Mouse (Mus musculus) MEL (cell line): ENCODE data around the gene Tunar. TPM values are rescaled to one million over a fixed set of nuclear protein-coding genes. Genes with fewer than 3 reads are reported as not detected.

Experiments used
- DNase-seq: peaks from one replicate; pipeline ENCODE4 v3.0.0; 2011; ENCODE audit warnings: low read depth, low spot score
- H3K27ac ChIP-seq: 2 replicates; pipeline ENCODE4 v1.5.1; 2012; ENCODE audit warnings: low read depth, mild to moderate bottlenecking, control low read depth, low read length, moderate library complexity; ENCODE audit not compliant: control insufficient read depth
- H3K27me3 ChIP-seq, 2 experiments: fragments of 150-350 bp in 1 of 2; sonication (generic) in 1 of 2; 2 replicates each; pipeline ENCODE4 v1.6.1; 2012; ENCODE audit warnings: low read length in 2 of 2, mild to moderate bottlenecking in 2 of 2, improper control_type of control experiment in 1 of 2, moderate library complexity in 1 of 2; ENCODE audit not compliant: insufficient read depth in 2 of 2, control insufficient read depth in 1 of 2
- H3K36me3 ChIP-seq, 2 experiments: 2 replicates each; pipeline ENCODE4 v1.6.1; 2012 to 2014; ENCODE audit warnings: low read length in 2 of 2, improper control_type of control experiment in 1 of 2, inconsistent platforms in 1 of 2, mild to moderate bottlenecking in 1 of 2; ENCODE audit not compliant: insufficient read depth in 2 of 2, control insufficient read depth in 1 of 2
- H3K4me1 ChIP-seq, 2 experiments: fragments of 150-350 bp in 1 of 2; sonication (generic) in 1 of 2; 2 replicates each; pipeline ENCODE4 v1.6.1; 2012; ENCODE audit warnings: low read length in 2 of 2, improper control_type of control experiment in 1 of 2, mild to moderate bottlenecking in 1 of 2; ENCODE audit not compliant: insufficient read depth in 2 of 2, control insufficient read depth in 1 of 2
- H3K4me3 ChIP-seq, 2 experiments: fragments of 150-350 bp in 1 of 2; sonication (generic) in 1 of 2; 2 replicates each; pipeline ENCODE4 v1.5.1; 2012; ENCODE audit warnings: low read depth in 2 of 2, low read length in 2 of 2, mild to moderate bottlenecking in 2 of 2, moderate library complexity in 2 of 2, control low read depth in 1 of 2, improper control_type of control experiment in 1 of 2; ENCODE audit not compliant: control insufficient read depth in 1 of 2, insufficient read depth in 1 of 2
- H3K79me2 ChIP-seq: 2 replicates; pipeline ENCODE4 v1.6.1; 2012; ENCODE audit warnings: mild to moderate bottlenecking, low read length, moderate library complexity; ENCODE audit not compliant: control insufficient read depth, poor library complexity, insufficient read depth
- H3K9ac ChIP-seq: 2 replicates; pipeline ENCODE4 v1.6.1; 2012; ENCODE audit warnings: low read depth, mild to moderate bottlenecking, control low read depth, low read length, moderate library complexity; ENCODE audit not compliant: control insufficient read depth, poor library complexity, severe bottlenecking
- H3K9me3 ChIP-seq: fragments of 150-350 bp; sonication (generic); replicated peaks from 2 replicates; pipeline ENCODE4 v1.6.1; 2012; ENCODE audit warnings: mild to moderate bottlenecking, low read length, improper control_type of control experiment, moderate library complexity; ENCODE audit not compliant: insufficient read depth
- BHLHE40 ChIP-seq: IDR thresholded peaks from 2 replicates; pipeline ENCODE4 v1.6.1; 2012; ENCODE audit warnings: low read depth, mild to moderate bottlenecking, inconsistent platforms, low read length, improper control_type of control experiment, borderline replicate concordance
- CHD1 ChIP-seq: IDR thresholded peaks from 2 replicates; pipeline ENCODE4 v1.6.1; 2012; ENCODE audit warnings: low read depth, mild to moderate bottlenecking, inconsistent platforms, low read length, improper control_type of control experiment
- CHD2 ChIP-seq: IDR thresholded peaks from 2 replicates; pipeline ENCODE4 v1.6.1; 2011; ENCODE audit warnings: low read length, improper control_type of control experiment
- E2F4 ChIP-seq: IDR thresholded peaks from 2 replicates; pipeline ENCODE4 v1.6.1; 2011; ENCODE audit warnings: low read depth, low read length, improper control_type of control experiment, borderline replicate concordance
- ETS1 ChIP-seq: IDR thresholded peaks from 2 replicates; pipeline ENCODE4 v1.6.1; 2012; ENCODE audit warnings: low read depth, mild to moderate bottlenecking, inconsistent platforms, low read length, improper control_type of control experiment, moderate library complexity
- GABPA ChIP-seq: IDR thresholded peaks from 2 replicates; pipeline ENCODE4 v1.6.1; 2012; ENCODE audit warnings: low read depth, mild to moderate bottlenecking, inconsistent platforms, low read length, improper control_type of control experiment, moderate library complexity
- MAZ ChIP-seq: IDR thresholded peaks from 2 replicates; pipeline ENCODE4 v1.6.1; 2012; ENCODE audit warnings: low read depth, mild to moderate bottlenecking, inconsistent platforms, low read length, improper control_type of control experiment
- MXI1 ChIP-seq: IDR thresholded peaks from 2 replicates; pipeline ENCODE4 v1.6.1; 2011; ENCODE audit warnings: mild to moderate bottlenecking, low read depth, low read length, improper control_type of control experiment
- POLR2AphosphoS5 ChIP-seq: IDR thresholded peaks from 2 replicates; pipeline ENCODE4 v1.6.1; 2012; ENCODE audit warnings: low read depth, borderline replicate concordance, mild to moderate bottlenecking, inconsistent platforms, low read length, moderate library complexity, mixed read lengths
- RAD21 ChIP-seq: IDR thresholded peaks from 2 replicates; pipeline ENCODE4 v1.6.1; 2011; ENCODE audit warnings: mild to moderate bottlenecking, low read depth, low read length, improper control_type of control experiment
- SIN3A ChIP-seq: IDR thresholded peaks from 2 replicates; pipeline ENCODE4 v1.6.1; 2012; ENCODE audit warnings: low read length, improper control_type of control experiment, inconsistent platforms
- SMC3 ChIP-seq: IDR thresholded peaks from 2 replicates; pipeline ENCODE4 v1.6.1; 2011; ENCODE audit warnings: low read depth, low read length, improper control_type of control experiment
- TAL1 ChIP-seq: IDR thresholded peaks from 2 replicates; pipeline ENCODE4 v1.6.1; 2012; ENCODE audit warnings: mild to moderate bottlenecking, inconsistent platforms, low read length, moderate library complexity, mixed read lengths
- TCF12 ChIP-seq: IDR thresholded peaks from 2 replicates; pipeline ENCODE4 v1.6.1; 2014; ENCODE audit warnings: low read depth, mild to moderate bottlenecking, inconsistent platforms, low read length, improper control_type of control experiment, moderate library complexity
- USF1 ChIP-seq: IDR thresholded peaks from 2 replicates; pipeline ENCODE4 v1.6.1; 2014; ENCODE audit warnings: low read depth, mild to moderate bottlenecking, inconsistent platforms, low read length, improper control_type of control experiment, moderate library complexity
- USF2 ChIP-seq, 2 experiments: IDR thresholded peaks; 2 replicates each; pipeline ENCODE4 v1.6.1; 2011 to 2012; ENCODE audit warnings: improper control_type of control experiment in 2 of 2, low read length in 2 of 2, borderline replicate concordance in 1 of 2, inconsistent platforms in 1 of 2, low read depth in 1 of 2, mild to moderate bottlenecking in 1 of 2; ENCODE audit not compliant: insufficient read depth in 1 of 2
- ZC3H11A ChIP-seq: IDR thresholded peaks from 2 replicates; pipeline ENCODE4 v1.6.1; 2012; ENCODE audit warnings: low read depth, mild to moderate bottlenecking, inconsistent platforms, low read length, improper control_type of control experiment
- polyA plus RNA-seq, 2 experiments: library from polyadenylated mRNA; stranded (reverse) in 1 of 2; unstranded in 1 of 2; fragments of >175 nt in 1 of 2; fragments of >200 nt in 1 of 2; gene quantifications; 2 replicates each; pipeline versions ENCODE4 v1.2.1 to v1.2.4; 2012; ENCODE audit warnings: low replicate concordance in 2 of 2, low read depth in 1 of 2; ENCODE audit not compliant: insufficient read length in 2 of 2, insufficient read depth in 1 of 2, missing spikeins in 1 of 2
- total RNA-seq: library from RNA; depleted of rRNA; stranded (reverse); fragments of 300-350 nt; gene quantifications from 2 replicates; pipeline ENCODE4 v1.2.3, GENCODE M21; 2012

Gene Tunar
- total and polyA plus RNA-seq, 3 experiments, result not detected

GRCm38 (mm10) chr12:105336094-105336420 is 2.4 kb downstream of the Tunar start:
- H3K27me3 ChIP-seq, result no peaks in the 10 kb centered on the region
- no peaks in the 10 kb centered on the region for H3K79me2 ChIP-seq
- TF ChIP-seq SIN3A (no peak), CHD2 (no peak), USF1 (no peak), GABPA (no peak), BHLHE40 (no peak), USF2 (IDR thresholded peaks at IDR 0.05; ENCODE audit: borderline replicate concordance in 1 of 2, insufficient read depth in 1 of 2, low read depth in 1 of 2, low read length in 2 of 2) (no peak), RAD21 (no peak), E2F4 (no peak), ZC3H11A (no peak), MAZ (no peak), ETS1 (no peak)
- TF ChIP-seq, all 39 proteins: peak for 0
- H3K27ac ChIP-seq, result no peak overlapping the region
- no peaks in the 10 kb centered on the region for H3K36me3 ChIP-seq
- no peak overlapping the region for H3K4me3 ChIP-seq
- H3K9me3 ChIP-seq, result no peaks in the 10 kb centered on the region
- no peak overlapping the region for H3K9ac ChIP-seq
- H3K4me1 ChIP-seq, result no peaks in the 10 kb centered on the region
- no peak for DNase-seq

GRCm38 (mm10) chr12:105336421-105337289 is 3.0 kb downstream of the Tunar start:
- Histone ChIP-seq H3K27me3 (no peaks in the 10 kb centered on the region), H3K4me3 (no peak overlapping the region), H3K27ac (no peak overlapping the region), H3K9me3 (no peaks in the 10 kb centered on the region), H3K4me1 (no peaks in the 10 kb centered on the region), H3K36me3 (no peaks in the 10 kb centered on the region), H3K79me2 (no peaks in the 10 kb centered on the region), H3K9ac (no peak overlapping the region)
- no peak for DNase-seq
- TF ChIP-seq RAD21 (no peak), MXI1 (no peak), TAL1 (no peak), ETS1 (no peak), POLR2AphosphoS5 (no peak), SIN3A (no peak), SMC3 (no peak), TCF12 (no peak), GABPA (no peak), CHD1 (no peak)
